Mouse (Mus musculus): Measurements from ENCODE around the gene Hes6. TPM values are rescaled to one million over a fixed set of nuclear protein-coding genes. Genes with fewer than 3 reads are reported as not detected.

Gene Hes6
- polyA plus RNA-seq, 1 experiment from 2014 or later, result 101 TPM

DNA sequence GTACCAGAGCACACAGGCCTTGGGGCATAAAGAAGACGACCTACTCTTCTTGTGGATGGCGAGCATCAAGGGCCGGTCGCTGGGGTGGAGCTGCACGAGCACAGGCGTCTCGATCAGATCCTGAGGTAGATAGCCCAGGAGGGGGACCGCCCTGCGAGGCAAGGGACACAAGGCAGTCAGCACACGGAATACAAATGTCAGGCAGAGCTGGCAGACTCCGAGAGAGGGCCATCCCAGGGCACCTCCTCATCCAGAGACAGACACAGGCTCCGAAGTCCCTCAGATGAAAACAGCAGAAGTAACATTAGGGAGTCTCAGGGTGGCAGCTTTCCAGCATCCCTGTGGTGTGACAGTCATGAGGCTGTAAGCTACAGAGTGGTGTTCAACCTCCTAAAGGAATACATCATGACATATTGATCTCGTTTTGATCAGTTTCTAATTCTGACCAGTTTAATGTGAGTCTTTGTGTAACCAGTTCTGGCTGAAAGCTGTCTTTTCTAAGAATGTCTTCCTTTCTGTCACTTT, 21.8 kb upstream of the Hes6 start:
- no peak overlapping the region for H3K27ac ChIP-seq (replicated peaks; ENCODE audit: low read depth, low read length)
- H3K9ac ChIP-seq (ENCODE audit: low read length), result no peak overlapping the region
- no peak overlapping the region for H3K4me2 ChIP-seq (ENCODE audit: low read depth, severe bottlenecking)
- DNase-seq (ENCODE audit: low spot score) (no peak), ATAC-seq (ENCODE audit: insufficient number of reproducible peaks, low FRiP score, low TSS enrichment, low read depth) (no peak)
- H3K4me3 ChIP-seq (ENCODE audit: low read depth, low read length), result no peak overlapping the region
- H3K27me3 ChIP-seq (ENCODE audit: control insufficient read depth, insufficient read depth, low read length), result no peaks in the 10 kb centered on the region
- no peaks in the 10 kb centered on the region for H3K4me1 ChIP-seq (ENCODE audit: control insufficient read depth, insufficient read depth, low read length)
- no peaks in the 10 kb centered on the region for H3K9me3 ChIP-seq (ENCODE audit: control insufficient read depth, low read length)
- no peaks in the 10 kb centered on the region for H3K36me3 ChIP-seq (ENCODE audit: control insufficient read depth, insufficient read depth, low read length)
- 90% methylated on average over 13 of the region's 13 CpGs for WGBS

DNA sequence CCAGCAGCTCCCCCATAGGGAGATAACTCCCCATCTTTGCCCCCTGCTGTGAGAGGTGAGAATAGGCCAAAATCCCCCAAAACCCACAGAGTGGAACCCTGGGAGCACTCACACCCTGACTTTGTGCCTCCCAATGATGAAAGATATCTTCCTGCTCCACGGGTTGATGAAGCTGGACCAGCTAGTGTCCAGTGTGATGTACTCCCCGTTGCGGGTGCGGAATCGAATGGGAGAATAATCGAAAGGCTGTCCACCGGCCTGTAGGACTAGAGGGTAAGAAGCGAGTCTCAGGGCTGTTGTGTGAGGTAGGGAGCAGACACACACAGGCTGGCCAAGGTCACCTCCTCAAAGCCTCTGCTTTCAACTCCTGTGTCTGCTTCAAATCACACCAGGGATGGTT, 21.1 kb upstream of the Hes6 start:
- Histone ChIP-seq H3K4me3 (ENCODE audit: low read depth, low read length) (no peak overlapping the region), H3K4me1 (ENCODE audit: control insufficient read depth, insufficient read depth, low read length) (no peaks in the 10 kb centered on the region), H3K36me3 (ENCODE audit: control insufficient read depth, insufficient read depth, low read length) (no peaks in the 10 kb centered on the region), H3K27me3 (ENCODE audit: control insufficient read depth, insufficient read depth, low read length) (no peaks in the 10 kb centered on the region), H3K27ac (replicated peaks; ENCODE audit: low read depth, low read length) (no peak overlapping the region), H3K4me2 (ENCODE audit: low read depth, severe bottlenecking) (no peak overlapping the region), H3K9ac (ENCODE audit: low read length) (no peak overlapping the region), H3K9me3 (ENCODE audit: control insufficient read depth, low read length) (no peaks in the 10 kb centered on the region)
- ATAC-seq (ENCODE audit: insufficient number of reproducible peaks, low FRiP score, low TSS enrichment, low read depth) (no peak), DNase-seq (ENCODE audit: low spot score) (no peak)
- 95% methylated on average over 8 of the region's 8 CpGs for WGBS

DNA sequence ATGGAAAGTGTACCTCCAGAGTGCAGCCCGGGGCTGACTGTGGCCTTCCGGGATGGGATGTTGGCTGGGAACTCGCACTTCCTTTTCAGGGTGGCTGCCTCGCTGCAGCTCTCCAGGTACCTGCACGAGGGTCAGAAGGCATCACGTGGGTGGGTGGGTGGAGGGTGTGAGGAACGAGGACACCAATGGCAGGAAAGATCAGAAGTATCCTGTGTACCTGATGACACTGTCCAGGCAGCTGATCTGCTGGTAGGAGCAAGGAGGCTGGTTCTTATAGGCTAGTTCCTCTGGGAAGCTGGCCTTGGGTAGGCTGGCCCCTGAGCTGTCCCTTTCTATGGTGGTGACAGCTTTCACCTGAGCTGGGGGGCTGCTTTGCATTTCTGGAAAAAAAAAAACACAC, 16.9 kb upstream of the Hes6 start:
- H3K9me3 ChIP-seq (ENCODE audit: control insufficient read depth, low read length), result no peaks in the 10 kb centered on the region
- DNase-seq (ENCODE audit: low spot score) (no peak), ATAC-seq (ENCODE audit: insufficient number of reproducible peaks, low FRiP score, low TSS enrichment, low read depth) (no peak)
- 83% methylated on average over 7 of the region's 7 CpGs for WGBS
- no peaks in the 10 kb centered on the region; the same call in 1 of the 2 replicates for H3K36me3 ChIP-seq (ENCODE audit: control insufficient read depth, insufficient read depth, low read length)
- H3K4me1 ChIP-seq (ENCODE audit: control insufficient read depth, insufficient read depth, low read length), result no peaks in the 10 kb centered on the region
- no peak overlapping the region for H3K4me3 ChIP-seq (ENCODE audit: low read depth, low read length)
- no peak overlapping the region for H3K4me2 ChIP-seq (ENCODE audit: low read depth, severe bottlenecking)
- no peak overlapping the region for H3K9ac ChIP-seq (ENCODE audit: low read length)
- no peaks in the 10 kb centered on the region for H3K27me3 ChIP-seq (ENCODE audit: control insufficient read depth, insufficient read depth, low read length)
- H3K27ac ChIP-seq (replicated peaks; ENCODE audit: low read depth, low read length), result no peak overlapping the region

DNA sequence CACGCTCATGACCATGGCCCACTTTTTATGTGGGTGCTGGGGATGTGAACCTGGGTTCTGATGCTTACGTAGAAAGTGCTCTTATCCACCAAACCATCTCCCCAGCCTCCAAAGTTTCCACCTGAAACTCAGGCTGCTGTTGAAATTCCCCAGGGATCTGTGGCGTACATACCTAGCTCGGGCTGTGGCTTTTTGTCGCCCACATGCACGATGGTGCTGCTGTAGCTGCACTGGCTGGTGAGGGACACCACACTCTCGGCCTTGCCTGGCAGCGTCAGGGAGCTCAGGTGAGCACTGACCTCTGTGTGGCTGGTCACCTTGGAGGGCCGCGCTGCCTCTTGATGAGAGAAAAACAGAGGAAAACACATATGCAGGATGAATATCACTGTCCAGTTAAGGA, 15.4 kb upstream of the Hes6 start:
- Histone ChIP-seq H3K4me1 (ENCODE audit: control insufficient read depth, insufficient read depth, low read length) (no peaks in the 10 kb centered on the region), H3K4me2 (ENCODE audit: low read depth, severe bottlenecking) (no peak overlapping the region), H3K36me3 (ENCODE audit: control insufficient read depth, insufficient read depth, low read length) (no peaks in the 10 kb centered on the region; the same call in 1 of the 2 replicates), H3K9ac (ENCODE audit: low read length) (no peak overlapping the region), H3K9me3 (ENCODE audit: control insufficient read depth, low read length) (no peaks in the 10 kb centered on the region), H3K27ac (replicated peaks; ENCODE audit: low read depth, low read length) (no peak overlapping the region), H3K4me3 (ENCODE audit: low read depth, low read length) (no peak overlapping the region), H3K27me3 (ENCODE audit: control insufficient read depth, insufficient read depth, low read length) (no peaks in the 10 kb centered on the region)
- DNase-seq (ENCODE audit: low spot score), result no peak
- ATAC-seq (ENCODE audit: insufficient number of reproducible peaks, low FRiP score, low TSS enrichment, low read depth), result no peak
- WGBS, result 93% methylated on average over 10 of the region's 10 CpGs

DNA sequence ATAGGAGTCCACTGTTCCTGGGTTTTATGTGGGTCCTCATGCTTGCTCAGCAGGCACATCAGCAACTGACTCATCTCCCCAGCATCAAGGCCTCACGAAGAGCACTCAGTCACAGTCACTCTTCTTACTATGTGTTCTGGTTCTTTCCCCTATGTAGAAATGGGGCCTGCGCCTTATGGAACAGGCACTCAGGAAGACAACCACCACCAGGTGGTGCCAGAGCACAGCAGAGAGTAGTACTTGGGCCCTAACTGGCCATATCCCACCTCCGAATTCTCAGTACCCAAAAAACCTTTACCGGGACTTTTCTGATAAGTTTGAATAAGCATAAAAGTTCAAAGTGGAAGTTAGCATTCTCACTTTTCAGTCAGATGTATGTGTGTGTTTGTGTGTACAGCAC, 14.8 kb upstream of the Hes6 start:
- no peaks in the 10 kb centered on the region for H3K27me3 ChIP-seq (ENCODE audit: control insufficient read depth, insufficient read depth, low read length)
- H3K36me3 ChIP-seq (ENCODE audit: control insufficient read depth, insufficient read depth, low read length), result no peaks in the 10 kb centered on the region; the same call in 1 of the 2 replicates
- H3K9me3 ChIP-seq (ENCODE audit: control insufficient read depth, low read length), result no peaks in the 10 kb centered on the region
- H3K4me3 ChIP-seq (ENCODE audit: low read depth, low read length), result no peak overlapping the region
- WGBS, result 35% methylated on average over 4 of the region's 4 CpGs
- H3K4me2 ChIP-seq (ENCODE audit: low read depth, severe bottlenecking), result no peak overlapping the region
- no peak overlapping the region for H3K27ac ChIP-seq (replicated peaks; ENCODE audit: low read depth, low read length)
- peak; percentile 88 for DNase-seq (ENCODE audit: low spot score)
- H3K4me1 ChIP-seq (ENCODE audit: control insufficient read depth, insufficient read depth, low read length), result 0 out of 2 replicates have a peak, but pooled peaks cover 2% of the 10 kb centered on the region
- no peak; the same call in 1 of the 2 replicates for ATAC-seq (ENCODE audit: insufficient number of reproducible peaks, low FRiP score, low TSS enrichment, low read depth)
- no peak overlapping the region for H3K9ac ChIP-seq (ENCODE audit: low read length)

DNA sequence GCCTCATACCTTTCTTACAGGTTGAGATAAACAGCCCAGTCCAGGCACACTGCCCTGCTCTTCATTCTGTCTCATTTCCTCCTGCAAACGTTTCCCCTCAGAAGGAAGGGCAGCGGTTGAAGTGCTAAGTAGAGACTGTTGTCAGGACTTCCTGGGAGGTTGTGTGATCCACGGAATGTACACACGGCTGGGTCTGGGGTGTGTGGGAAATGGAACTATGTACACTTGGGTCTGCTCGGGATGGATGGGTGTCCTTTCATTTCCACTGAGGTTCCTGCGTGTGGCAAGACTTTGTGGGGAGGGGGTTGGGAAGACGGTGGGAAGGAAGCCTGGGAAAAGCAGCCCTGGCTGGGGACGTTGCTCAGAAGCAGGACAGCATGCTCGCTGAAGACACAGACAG, 12.6 kb upstream of the Hes6 start:
- DNase-seq (ENCODE audit: low spot score) (no peak), ATAC-seq (ENCODE audit: insufficient number of reproducible peaks, low FRiP score, low TSS enrichment, low read depth) (no peak)
- no peak overlapping the region for H3K4me3 ChIP-seq (ENCODE audit: low read depth, low read length)
- no peaks in the 10 kb centered on the region; the same call in 1 of the 2 replicates for H3K36me3 ChIP-seq (ENCODE audit: control insufficient read depth, insufficient read depth, low read length)
- no peak overlapping the region for H3K9ac ChIP-seq (ENCODE audit: low read length)
- no peak overlapping the region for H3K27ac ChIP-seq (replicated peaks; ENCODE audit: low read depth, low read length)
- no peaks in the 10 kb centered on the region for H3K9me3 ChIP-seq (ENCODE audit: control insufficient read depth, low read length)
- 83% methylated on average over 9 of the region's 9 CpGs for WGBS
- no peaks in the 10 kb centered on the region for H3K27me3 ChIP-seq (ENCODE audit: control insufficient read depth, insufficient read depth, low read length)
- no peak overlapping the region for H3K4me2 ChIP-seq (ENCODE audit: low read depth, severe bottlenecking)
- H3K4me1 ChIP-seq (ENCODE audit: control insufficient read depth, insufficient read depth, low read length), result 0 out of 2 replicates have a peak, but pooled peaks cover 3% of the 10 kb centered on the region

DNA sequence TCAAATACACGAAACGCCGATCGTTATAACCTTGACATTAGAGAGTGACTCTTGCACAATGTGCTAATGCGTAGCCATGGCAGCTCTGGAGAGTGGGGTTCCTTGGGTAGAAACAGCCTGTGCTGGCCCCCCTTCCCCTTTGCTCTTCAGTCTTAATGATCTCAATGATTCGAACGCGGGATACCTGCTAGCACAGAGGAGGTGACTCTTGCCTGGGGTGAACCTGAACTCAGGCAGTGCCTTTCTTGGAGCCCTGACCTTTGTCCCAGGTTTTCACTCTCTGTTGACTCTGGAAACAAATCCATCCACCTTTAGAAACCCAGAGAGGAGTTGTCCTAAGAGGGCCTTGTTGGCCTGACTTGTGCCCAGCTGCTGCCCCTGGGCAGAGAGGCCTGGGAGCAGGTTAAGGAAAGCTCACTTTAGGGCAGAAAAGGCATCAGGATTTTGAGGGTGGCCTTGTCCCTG, 6.8 kb upstream of the Hes6 start:
- DNase-seq (ENCODE audit: low spot score) (no peak), ATAC-seq (ENCODE audit: insufficient number of reproducible peaks, low FRiP score, low TSS enrichment, low read depth) (no peak)
- 86% methylated on average over 8 of the region's 8 CpGs for WGBS
- Histone ChIP-seq H3K27me3 (ENCODE audit: control insufficient read depth, insufficient read depth, low read length) (no peaks in the 10 kb centered on the region), H3K4me3 (ENCODE audit: low read depth, low read length) (no peak overlapping the region), H3K4me2 (ENCODE audit: low read depth, severe bottlenecking) (no peak overlapping the region), H3K9ac (ENCODE audit: low read length) (no peak overlapping the region), H3K4me1 (ENCODE audit: control insufficient read depth, insufficient read depth, low read length) (0 out of 2 replicates have a peak, but pooled peaks cover 3% of the 10 kb centered on the region), H3K36me3 (ENCODE audit: control insufficient read depth, insufficient read depth, low read length) (no peaks in the 10 kb centered on the region), H3K9me3 (ENCODE audit: control insufficient read depth, low read length) (no peaks in the 10 kb centered on the region), H3K27ac (replicated peaks; ENCODE audit: low read depth, low read length) (no peak overlapping the region)

DNA sequence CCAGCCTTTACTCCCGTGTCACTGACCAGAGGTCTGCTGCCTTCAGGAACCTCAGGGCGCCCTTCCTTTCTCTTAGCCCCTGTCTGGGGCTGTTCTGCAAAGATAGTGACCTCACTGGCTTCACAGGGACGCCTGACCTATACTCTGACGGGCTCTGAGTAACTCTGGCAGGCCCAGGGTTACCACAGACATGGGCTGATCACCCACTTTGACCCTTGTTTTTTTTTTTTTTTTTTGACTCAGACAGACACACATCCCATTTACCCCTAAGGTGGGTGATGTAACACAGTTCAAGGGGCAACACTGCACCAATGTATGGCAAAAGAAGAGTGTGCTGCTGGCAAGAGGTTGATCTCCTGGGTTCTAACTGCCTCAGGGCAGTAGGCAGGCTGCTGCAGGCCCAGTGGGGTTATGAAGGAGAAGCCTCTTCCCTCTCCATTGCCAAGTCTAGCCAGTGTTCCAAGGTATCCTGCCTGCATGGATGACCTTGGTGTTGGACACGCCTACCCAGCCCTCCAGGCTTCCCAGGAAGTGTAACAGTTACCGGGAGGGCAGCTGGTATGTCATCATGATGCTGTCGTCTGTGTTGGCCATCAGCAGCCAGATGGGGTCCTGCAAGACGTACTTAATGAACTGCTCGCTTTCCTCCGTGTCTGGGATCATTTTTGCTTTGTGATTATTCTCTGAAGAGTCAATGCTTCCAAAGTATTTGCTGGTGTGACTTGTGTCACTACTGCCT, 6.2 kb upstream of the Hes6 start:
- Histone ChIP-seq H3K27me3 (ENCODE audit: control insufficient read depth, insufficient read depth, low read length) (no peaks in the 10 kb centered on the region), H3K4me1 (ENCODE audit: control insufficient read depth, insufficient read depth, low read length) (peaks cover 8% of the 10 kb centered on the region), H3K4me3 (ENCODE audit: low read depth, low read length) (no peak overlapping the region), H3K27ac (replicated peaks; ENCODE audit: low read depth, low read length) (no peak overlapping the region), H3K9me3 (ENCODE audit: control insufficient read depth, low read length) (no peaks in the 10 kb centered on the region), H3K9ac (ENCODE audit: low read length) (no peak overlapping the region), H3K4me2 (ENCODE audit: low read depth, severe bottlenecking) (no peak overlapping the region), H3K36me3 (ENCODE audit: control insufficient read depth, insufficient read depth, low read length) (no peaks in the 10 kb centered on the region)
- no peak for DNase-seq (ENCODE audit: low spot score)
- WGBS, result 69% methylated on average over 10 of the region's 10 CpGs
- no peak for ATAC-seq (ENCODE audit: insufficient number of reproducible peaks, low FRiP score, low TSS enrichment, low read depth)

Data from limb, embryonic 11.5 days (tissue).